Mouse (Mus musculus): ENCODE data around the gene Chd3.
"Not testable (repeated sequence)": the region's sequence is repeated elsewhere in the genome, so short reads cannot be mapped to it uniquely, and the experiment has no call there.

Chd3 gene

DNA sequence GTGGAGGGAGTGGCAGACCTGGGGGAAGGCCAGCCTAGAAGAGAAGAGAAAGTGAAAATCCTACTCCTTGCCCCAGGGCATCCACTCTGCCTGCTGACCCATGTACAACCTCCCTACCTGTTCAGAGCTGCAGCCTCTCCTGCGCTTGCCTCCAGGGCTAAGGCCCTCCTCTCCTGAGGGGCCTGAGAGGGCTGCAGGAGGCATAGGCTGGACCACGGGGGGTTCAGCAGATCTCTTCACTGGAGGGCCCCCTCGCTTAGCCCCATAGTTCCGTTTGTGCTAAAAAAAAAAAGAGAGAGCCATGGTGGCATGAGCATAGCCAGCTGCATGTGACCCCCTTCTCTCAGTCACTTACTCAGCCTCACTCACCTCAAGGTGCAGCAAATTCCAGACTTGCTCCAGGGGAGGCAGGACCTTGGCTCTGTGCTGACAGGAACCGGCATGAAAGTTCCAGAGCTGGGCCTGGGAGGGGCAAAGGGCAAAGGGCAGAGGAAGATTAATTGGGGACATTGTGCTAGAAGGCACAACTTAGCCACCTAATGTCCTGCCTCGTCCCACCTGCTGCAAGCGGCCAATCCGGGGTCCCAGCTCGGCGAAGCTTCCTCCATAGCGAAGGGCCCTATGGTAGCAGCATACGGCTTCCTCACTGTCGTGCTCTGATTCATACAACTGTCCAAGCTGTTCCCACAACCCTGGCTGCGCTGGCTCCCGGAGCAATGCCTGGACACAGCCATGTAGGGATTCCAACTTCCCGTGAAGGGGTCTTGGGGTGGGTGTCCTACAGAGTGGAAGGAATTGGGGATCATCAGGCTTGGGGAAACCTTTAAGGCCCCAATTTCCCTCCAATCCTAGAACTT lies 37.9 kb upstream of the Chd3 start:
- no peak for ATAC-seq (ENCODE audit: insufficient number of reproducible peaks, low FRiP score, low TSS enrichment)

DNA sequence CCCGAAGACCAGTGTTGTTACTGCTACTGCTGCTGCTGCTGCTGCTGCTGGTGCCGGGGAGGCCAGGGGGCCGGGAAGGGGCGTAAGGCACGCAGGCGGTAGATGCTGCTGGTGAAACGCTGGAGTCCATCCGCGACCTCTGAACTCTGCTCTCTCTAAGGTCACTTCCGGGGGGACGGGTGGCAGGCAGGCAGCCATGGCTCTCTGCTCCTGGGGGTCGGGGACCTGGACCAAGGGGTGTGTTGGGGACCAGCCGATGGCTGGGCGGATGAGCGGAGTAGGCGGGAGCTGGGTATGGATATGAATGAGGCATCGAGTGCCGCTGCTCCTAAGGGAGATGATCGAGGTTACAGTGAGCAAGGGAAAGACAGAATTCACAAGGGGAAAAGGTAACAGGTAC lies 37.1 kb upstream of the Chd3 start:
- ATAC-seq (ENCODE audit: insufficient number of reproducible peaks, low FRiP score, low TSS enrichment) = no peak

DNA sequence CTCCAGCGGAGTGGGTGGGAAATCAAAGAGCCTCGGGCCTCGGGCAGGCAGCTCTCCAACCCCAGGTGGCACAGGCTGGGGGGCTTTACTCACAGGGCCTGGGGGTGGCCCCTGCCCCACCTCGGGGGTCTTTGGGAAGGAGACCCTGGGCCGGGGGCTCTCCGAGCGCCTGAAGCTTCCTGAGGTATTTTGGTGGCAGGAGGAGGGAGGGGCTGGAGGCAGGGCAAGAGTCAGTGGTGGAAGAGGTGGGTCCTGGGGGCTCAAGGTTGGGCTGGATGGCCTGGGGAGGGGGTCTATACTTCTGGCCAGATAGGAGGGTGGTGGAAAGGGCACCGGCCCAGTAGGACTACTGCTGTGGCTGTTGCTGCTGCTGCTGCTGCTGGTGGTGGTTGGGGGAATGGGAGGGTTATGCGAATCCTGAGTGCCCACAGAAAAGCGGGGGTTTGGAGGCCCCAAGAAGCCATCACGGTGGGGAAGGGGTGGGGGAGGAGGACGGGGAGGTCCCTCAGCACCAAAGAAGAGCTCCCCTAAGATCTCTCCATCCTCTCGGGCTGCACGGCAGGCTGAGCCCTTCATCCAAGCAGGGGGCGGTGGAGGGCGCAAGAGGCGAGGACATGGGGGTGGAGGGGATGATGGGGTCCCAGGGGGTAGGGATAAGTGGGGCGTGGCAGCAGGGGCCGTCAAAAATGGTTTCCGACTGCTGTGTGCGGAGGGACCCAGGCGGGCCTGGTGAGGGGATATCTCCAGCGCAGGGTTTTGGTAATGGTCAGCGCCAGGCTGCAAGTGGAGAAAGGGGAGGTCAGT lies 36.4 kb upstream of the Chd3 start:
- no peak for ATAC-seq (ENCODE audit: insufficient number of reproducible peaks, low FRiP score, low TSS enrichment)

DNA sequence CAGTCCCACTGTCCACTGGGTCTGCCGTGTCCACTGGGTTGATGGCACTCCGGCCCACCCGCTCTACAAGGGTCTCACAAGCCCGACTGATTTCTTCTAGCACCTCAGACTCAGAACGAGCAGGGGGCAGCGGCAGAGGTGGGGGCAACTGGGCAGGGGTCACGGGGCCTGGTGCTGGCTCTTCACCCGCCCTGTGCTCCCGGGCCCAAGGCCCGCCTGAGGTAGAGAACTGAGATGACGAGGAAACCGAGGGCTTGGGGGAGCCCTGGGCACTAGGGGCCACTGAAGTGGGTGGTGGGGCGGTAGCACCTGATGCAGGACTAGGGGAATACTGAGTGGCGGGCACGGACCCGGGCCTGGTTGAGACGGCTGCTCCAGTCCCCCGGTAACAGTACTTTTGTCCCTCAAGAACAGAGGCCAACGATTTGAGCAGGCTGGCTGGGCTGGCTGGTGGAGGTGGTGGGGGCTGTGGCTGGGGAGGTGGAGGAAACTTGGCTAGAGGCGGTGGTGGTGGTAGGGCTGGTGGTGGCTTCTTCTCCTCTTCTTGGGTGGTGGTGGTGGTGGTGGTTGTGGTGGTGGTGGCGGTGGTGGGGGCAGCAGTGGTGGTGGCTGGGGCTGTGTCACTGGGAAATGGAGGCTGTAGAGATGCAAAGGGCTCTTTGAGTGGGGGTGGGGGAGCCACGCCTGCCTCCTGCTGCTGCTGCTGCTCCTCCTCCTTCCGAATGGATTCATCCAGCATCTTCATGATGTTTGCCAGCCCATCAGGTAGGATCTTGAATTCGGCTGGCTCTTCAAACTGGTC lies 35.6 kb upstream of the Chd3 start:
- ATAC-seq (ENCODE audit: insufficient number of reproducible peaks, low FRiP score, low TSS enrichment) = no peak

DNA sequence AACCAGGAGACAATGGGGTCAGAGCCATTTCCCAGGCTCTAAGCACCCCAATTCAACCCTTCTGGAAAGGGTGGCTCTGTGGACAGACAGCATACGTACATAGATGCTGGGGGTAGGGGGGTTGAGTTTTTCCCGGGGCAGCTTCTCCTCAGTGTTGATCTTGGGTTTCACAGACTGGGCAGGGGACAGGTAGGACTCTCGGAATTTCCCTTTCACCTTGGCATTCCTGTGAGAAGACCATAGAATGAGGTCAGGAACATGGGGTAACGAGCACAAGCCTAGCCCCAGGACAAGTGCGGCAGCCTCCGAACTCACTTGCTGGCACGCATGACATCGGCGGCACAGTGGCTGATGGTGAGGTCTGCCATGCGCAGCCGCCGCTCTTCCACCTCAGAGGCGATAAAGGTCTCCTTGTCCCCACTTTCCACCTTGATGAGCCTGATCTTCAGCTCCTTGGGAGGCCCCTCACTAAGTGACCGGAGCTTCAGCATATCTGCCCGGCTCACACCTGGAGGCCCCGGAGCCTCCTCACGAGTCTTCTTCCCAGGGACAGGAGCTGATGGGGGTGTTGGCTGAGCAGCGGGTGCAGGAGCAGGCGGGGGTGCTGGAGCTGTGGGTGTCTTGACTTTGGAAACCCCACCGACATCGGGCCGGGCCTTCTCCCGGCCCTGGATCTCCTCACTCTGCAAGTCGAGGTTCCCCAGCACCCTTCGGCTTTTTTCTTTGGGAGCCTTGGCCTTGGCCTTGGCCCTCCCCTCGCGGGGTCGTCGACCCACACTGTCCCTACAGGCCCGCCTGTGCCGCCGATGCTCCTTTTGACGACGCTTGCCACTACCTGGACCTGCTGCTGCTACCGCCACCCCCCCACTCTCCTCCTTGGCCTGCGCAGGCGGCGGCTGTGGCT lies 34.7 kb upstream of the Chd3 start:
- no peak for ATAC-seq (ENCODE audit: insufficient number of reproducible peaks, low FRiP score, low TSS enrichment)

DNA sequence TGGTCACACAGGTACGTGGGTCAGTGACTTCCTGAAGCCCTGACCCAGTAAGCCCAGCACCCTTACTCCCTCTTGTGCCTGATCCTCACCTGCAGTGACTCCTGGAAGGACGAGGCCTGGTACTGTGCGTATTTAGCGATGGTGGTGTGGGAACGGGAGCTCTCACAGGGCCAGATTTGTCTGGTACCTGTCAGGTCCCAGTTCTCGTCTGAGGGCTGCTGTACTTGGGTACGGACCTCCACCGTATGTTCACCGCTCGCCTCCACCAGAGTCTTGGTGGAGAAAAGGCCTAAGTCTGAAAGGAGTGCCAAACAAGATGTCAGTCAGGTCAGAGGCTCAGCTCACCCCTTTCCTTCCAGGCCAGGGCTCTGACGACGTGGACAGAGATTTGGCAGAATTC lies 32.8 kb upstream of the Chd3 start:
- no peak for ATAC-seq (ENCODE audit: insufficient number of reproducible peaks, low FRiP score, low TSS enrichment)

DNA sequence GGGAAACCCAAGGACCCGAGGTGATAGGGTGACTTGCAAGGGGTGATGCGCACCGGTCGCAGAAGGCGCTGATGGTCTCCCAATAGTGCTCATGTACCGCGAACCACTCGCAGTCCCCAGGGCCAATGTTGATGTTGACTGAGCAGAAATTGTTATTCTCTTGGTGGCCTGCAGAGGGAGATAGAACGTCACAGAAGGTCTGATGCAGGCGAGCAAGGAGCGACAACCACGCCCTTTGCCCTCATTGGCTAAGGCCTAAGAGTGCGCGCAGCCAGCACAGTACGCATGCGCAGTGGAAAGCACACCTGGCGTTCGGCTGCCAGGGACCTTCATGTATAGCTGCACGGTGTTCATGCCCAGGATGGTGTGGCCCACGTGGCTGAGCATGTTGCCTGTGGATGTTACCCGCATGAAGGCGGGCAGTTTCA lies 32.0 kb upstream of the Chd3 start:
- ATAC-seq (ENCODE audit: insufficient number of reproducible peaks, low FRiP score, low TSS enrichment) = peak; percentile 63

DNA sequence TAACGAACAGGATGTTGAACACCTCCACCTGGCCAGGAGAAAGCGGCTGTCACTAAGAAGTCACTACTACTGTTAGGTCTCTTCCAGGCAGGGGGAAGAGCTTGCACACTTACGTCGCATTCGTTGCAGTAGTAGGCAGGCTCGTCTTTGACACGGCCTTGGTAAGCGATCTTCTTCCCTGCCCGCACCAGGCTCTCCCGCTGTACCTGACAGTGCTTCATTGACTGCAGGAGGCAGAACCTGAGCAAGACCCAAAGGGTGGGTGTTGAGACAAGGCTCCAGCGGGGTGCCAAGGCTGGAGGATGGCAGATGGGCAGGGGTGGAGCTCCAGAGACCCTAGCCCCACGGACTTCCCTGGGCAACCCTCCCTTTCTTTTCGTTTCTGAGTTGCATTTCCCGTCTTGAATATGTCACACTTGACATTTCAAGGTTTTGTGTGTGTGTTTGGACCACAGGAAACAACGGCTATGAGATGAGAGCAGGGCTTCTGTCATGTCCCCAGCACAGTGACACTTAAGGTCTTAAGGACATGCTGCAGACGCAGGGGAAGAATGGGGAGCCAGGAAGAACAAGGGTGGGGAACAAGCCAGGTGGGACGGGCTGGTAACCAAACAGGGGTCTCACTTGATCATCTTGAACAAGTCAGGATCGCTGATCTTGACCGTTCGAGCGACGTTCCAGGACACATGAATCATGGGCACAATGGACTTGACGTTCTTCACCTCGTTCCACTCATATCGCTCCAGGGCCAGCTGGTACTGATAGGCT lies 31.1 kb upstream of the Chd3 start:
- no peak for ATAC-seq (ENCODE audit: insufficient number of reproducible peaks, low FRiP score, low TSS enrichment)

DNA sequence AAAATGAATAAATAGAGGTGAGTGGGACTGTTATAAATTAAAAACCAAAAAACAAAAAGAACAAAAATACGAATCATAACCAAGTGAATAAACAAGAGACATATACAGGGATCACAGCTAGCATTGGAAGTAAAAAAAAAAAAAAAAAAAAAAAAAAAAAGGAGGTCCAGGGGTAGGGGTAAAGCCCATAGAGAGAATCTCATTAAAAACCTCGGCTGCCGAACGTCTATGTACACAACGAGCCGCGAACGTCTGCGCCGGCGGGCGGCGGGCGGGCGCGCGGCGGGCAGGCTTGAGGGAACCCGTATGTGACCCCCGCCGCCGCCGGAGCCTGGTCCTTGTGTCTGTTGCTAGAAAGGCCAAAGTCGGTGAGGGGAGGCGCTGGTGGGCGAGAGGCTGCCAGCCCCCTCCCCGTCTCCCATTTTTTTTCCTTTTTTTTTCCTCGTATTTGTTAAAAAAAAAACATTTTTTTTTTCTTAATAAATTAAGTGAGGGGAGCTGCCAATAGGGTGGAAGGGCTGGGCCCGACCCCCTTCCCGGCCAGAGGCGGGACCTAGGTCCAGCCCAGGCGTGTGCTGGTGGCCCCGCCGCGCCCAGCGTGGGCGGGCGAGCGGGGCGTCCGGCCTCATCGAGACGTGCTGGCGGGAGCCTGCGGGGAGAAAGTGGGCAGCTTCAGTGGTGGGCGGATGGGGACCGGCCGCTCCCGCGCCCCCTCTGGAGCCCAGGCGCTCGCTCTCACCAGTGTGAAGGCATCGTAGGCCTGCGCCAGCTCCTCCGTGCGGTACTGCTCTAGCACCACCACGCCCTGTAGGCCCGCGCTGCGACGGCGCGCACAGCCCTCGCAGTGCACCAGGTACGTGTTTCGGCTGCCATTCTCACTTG lies 30.2 kb upstream of the Chd3 start:
- no peak for ATAC-seq (ENCODE audit: insufficient number of reproducible peaks, low FRiP score, low TSS enrichment)

DNA sequence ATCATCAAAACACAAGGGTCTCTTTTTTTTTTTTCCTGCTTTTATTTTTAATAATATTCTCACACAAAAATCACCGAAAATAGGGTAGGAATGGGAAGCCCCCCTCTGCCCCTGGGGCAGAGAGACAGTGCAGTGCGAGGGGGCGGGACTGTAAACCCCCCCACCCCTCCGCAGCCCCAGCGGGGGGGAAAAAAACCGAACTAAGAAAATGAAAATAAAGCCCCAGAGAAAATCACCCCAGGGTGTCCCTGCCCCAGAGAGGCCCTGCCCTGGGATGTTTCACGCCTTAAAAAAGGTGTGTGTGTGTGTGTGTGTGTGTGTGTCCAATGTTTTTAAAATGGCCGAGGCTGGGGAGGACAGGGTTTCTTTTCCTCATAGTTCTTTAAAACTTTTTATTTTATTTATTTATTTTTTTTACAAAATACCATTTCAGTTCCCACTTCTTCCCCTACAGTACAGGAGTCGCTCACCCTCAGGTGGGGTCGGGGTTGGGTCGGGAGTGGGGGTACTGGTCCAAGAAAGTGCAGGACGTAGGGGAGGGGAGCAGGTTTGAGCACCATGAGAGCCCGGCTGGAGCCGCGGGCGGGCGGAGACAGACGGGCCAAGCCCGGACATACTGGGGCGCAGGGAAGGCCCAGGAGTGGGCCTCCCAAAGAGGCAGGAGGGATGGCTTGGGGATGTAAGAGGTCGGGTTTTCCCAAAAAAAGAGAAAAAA lies 29.4 kb upstream of the Chd3 start:
- no peak for ATAC-seq (ENCODE audit: insufficient number of reproducible peaks, low FRiP score, low TSS enrichment)

DNA sequence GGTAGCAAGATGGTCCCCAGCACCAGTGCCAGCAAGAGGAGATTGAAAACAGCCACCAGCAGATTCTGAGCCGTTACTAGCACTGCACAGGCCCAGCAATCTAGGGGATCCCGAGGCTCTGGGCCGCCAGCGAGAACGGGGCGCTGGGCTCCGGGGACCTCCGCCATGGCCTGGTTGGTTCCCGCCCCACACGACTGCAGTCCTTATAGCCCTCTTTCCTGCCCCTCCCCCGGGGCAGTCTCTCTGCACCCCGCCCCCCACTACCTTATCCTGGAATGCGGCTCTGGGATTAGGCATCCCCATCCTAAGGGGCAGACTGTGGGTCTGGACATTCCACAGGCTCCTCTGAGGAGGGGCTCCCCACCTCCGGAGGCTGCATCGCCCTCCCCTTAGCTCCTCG lies 28.9 kb upstream of the Chd3 start, which contains the start of gene Tmem88:
Tmem88 (minus strand) TSS at position 176 of the 400 bp plus-strand sequence.
- ATAC-seq (ENCODE audit: insufficient number of reproducible peaks, low FRiP score, low TSS enrichment) = no peak

DNA sequence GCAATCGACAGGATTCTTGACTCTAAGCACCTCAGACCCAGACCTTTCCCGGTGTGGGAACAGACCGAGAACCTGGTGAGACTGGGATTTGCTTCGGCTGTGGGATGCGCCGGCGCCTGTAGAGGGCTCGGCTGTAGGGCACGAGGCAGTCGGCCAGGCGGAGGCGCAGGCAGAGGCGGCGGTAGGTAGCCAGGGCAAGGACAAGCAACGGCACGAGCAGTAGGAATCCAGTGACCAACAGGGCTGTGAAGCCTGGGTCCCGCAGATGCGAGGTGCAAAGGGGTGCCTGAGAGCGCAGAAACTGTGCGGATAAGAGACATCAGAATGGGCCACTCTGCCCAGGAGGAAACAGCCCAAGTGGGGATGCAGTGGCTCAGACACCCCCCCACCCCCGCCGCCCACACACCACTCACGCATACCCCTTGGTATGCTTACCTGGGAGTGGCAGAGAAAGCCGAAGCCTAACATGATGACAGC lies 28.4 kb upstream of the Chd3 start:
- ATAC-seq (ENCODE audit: insufficient number of reproducible peaks, low FRiP score, low TSS enrichment) = no peak

DNA sequence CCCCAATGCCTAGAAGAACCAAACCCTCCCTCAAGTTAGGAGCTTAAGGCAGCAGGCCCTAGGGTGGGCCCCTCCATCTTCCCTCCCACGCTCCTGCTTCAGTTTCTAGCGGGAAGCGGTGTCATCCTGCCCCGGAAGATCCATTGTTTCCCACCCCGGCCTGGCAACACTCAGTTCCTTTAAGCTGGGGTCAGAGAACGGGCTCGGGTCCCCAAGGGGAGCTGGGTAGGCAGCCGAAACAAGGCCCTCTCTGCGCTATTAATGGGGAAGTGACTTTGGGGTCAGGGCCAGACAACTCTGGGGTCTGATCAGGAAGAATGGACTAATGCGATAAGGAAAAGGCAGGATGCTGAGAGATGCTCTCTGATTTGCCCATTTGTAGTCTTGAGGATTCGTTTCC lies 27.6 kb upstream of the Chd3 start:
- no peak for ATAC-seq (ENCODE audit: insufficient number of reproducible peaks, low FRiP score, low TSS enrichment)

DNA sequence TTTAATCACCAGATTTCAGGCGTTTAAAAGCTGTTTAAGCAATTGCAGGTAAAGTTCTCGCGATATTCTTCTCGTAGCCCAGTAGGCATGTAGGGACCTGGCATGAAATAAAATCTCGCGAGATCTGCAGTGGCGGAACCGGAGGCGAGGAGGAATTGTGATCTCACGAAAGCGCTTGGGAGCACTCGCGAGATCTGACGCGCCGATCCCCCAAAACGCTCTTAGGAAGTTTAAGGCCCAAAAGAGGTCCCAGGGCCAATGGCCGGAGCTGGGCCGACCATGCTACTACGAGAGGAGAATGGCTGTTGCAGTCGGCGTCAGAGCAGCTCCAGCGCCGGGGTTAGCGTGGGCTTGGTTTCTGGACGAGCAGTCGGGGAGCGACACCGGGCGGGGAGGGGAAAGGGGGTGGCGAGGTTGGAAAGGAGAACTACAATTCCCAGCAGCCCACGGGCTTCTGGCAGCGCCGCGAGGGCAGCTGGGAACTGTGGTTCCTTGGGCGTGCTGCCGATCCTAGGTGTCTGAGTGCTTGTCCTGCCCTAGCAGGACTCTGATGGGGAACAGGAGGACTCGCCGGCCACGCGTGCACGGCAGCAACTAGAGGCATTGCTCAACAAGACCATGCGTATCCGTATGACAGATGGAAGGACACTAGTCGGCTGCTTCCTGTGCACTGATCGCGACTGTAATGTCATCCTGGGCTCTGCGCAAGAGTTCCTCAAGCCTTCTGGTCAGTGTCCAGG lies 26.6 kb upstream of the Chd3 start:
- peak; percentile 75 for ATAC-seq (ENCODE audit: insufficient number of reproducible peaks, low FRiP score, low TSS enrichment)

DNA sequence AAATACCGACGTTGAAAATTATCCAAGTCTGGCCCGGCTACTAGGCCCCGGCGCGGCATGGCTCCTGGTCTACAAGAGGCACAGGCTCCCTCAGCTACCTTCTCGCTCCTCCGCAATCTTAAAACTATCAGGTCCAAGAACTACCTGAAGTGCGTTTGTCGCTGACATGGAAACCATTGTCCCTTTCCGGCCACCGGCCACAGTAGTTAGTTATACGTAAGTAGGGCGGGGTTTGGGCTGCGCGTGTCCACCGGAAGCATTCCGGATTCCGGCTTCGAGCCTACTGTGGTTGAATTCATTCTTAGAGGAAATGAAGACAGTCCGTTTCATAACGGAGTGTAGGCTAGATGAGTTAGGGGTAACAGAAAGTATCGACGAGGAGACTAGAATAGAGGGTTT lies 26.0 kb upstream of the Chd3 start, which contains the start of the genes Naa38 and Cyb5d1:
Naa38 (plus strand) TSS at position 253 of the 399 bp plus-strand sequence.
Cyb5d1 (minus strand) TSS at position 397 of the 399 bp plus-strand sequence.
- ATAC-seq (ENCODE audit: insufficient number of reproducible peaks, low FRiP score, low TSS enrichment) = peak; percentile 37; the same call in 1 of the 2 replicates

DNA sequence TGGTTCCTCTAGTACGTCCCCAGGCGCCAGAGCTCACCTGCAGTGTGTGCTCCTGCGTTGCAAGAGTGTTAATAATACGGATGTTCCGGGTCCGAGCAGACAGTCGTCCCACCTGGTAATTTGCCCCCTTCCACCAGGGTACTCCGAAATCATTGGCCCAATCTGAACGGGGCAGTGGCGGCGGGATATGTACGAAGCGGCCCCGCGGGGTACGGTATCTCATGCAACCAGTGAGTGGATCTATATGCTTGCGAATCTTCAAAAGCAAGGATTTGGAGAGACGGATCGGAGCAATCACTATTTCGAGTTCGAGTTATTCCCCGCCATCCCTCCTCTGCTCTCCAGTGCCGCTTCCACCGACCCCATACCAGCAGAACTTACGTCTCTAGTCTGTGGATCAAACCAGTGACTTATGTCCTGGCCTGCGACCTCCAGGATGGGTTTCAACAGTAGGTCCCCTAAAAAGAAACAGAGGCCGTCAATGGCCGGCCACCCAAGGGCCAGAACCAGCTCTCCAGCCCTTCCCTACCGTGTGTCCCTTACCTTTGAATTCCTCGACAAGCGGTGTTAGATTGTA lies 25.5 kb upstream of the Chd3 start:
- not testable (repeated sequence) for ATAC-seq (ENCODE audit: insufficient number of reproducible peaks, low FRiP score, low TSS enrichment)

All from cerebellum, adult (tissue).